Mouse (Mus musculus): ENCODE results near the gene Zcchc24.

Zcchc24 gene

GRCm38 (mm10) chr14:25746971-25747945, 21.6 kb downstream of the Zcchc24 start:
- peak; percentile 50 for DNase-seq

- DNase-seq: no peak
Measured at GRCm38 (mm10) chr14:25746371-25746770, 22.5 kb downstream of the Zcchc24 start.

GRCm38 (mm10) chr14:25745365-25746184, 23.3 kb downstream of the Zcchc24 start:
- DNase-seq: no peak

- DNase-seq: no peak
Measured at GRCm38 (mm10) chr14:25742943-25743342, 25.9 kb downstream of the Zcchc24 start.

- DNase-seq: peak; percentile 36
Measured at GRCm38 (mm10) chr14:25741840-25742367, 26.9 kb downstream of the Zcchc24 start.

- no peak for DNase-seq
Measured at GRCm38 (mm10) chr14:25741211-25741610, 27.6 kb downstream of the Zcchc24 start.

GRCm38 (mm10) chr14:25739957-25740565, 28.8 kb downstream of the Zcchc24 start:
- no peak for DNase-seq

- DNase-seq: no peak
Measured at GRCm38 (mm10) chr14:25738591-25739001, 30.2 kb downstream of the Zcchc24 start.

GRCm38 (mm10) chr14:25736589-25736988, 32.2 kb downstream of the Zcchc24 start:
- DNase-seq: no peak

GRCm38 (mm10) chr14:25736140-25736539, 32.7 kb downstream of the Zcchc24 start:
- DNase-seq: no peak

GRCm38 (mm10) chr14:25734736-25735716, 33.8 kb downstream of the Zcchc24 start:
- no peak for DNase-seq

GRCm38 (mm10) chr14:25727149-25727510, 41.7 kb downstream of the Zcchc24 start:
- DNase-seq: no peak

GRCm38 (mm10) chr14:25726226-25727148, 42.4 kb downstream of the Zcchc24 start:
- peak; percentile 75 for DNase-seq

- DNase-seq: no peak
Measured at GRCm38 (mm10) chr14:25725690-25726089, 43.1 kb downstream of the Zcchc24 start.

GRCm38 (mm10) chr14:25725032-25725497, 43.8 kb downstream of the Zcchc24 start:
- no peak for DNase-seq

GRCm38 (mm10) chr14:25720962-25721707, 47.7 kb downstream of the Zcchc24 start:
- peak; percentile 50 for DNase-seq

- peak; percentile 93 for DNase-seq
Measured at GRCm38 (mm10) chr14:25719371-25719770, 49.5 kb downstream of the Zcchc24 start.

GRCm38 (mm10) chr14:25718471-25718870, 50.4 kb downstream of the Zcchc24 start:
- peak; percentile 79 for DNase-seq

GRCm38 (mm10) chr14:25717718-25718117, 51.1 kb downstream of the Zcchc24 start:
- peak; percentile 38 for DNase-seq

- DNase-seq: no peak
Measured at GRCm38 (mm10) chr14:25716528-25716927, 52.3 kb downstream of the Zcchc24 start.

Data from thymus, postnatal 25 days (tissue).